Mouse (Mus musculus) kidney, embryonic 16.5 days (tissue): Measurements from ENCODE around the gene Prox1. TPM values are rescaled to one million over a fixed set of nuclear protein-coding genes. Genes with fewer than 3 reads are reported as not detected.
A peak's percentile ranks its signal among the peaks of the same experiment; 100 is the strongest.

Experiments used
- ATAC-seq: fragments of 200-750 bp; cut with Nextera tagmentation; 2 replicates; pipeline ENCODE4 v1.8.0; 2017; ENCODE audit warnings: moderate TSS enrichment; ENCODE audit not compliant: low FRiP score, low TSS enrichment
- H3K27ac ChIP-seq: fragments of 300-500 bp; sonication (generic); 2 replicates; pipeline ENCODE4 v1.5.1; 2014; ENCODE audit warnings: low read length
- H3K27me3 ChIP-seq: fragments of 300-500 bp; sonication (generic); 2 replicates; pipeline ENCODE4 v1.6.1; 2014; ENCODE audit warnings: low read length, control low read depth, mixed read lengths; ENCODE audit not compliant: insufficient read depth
- H3K36me3 ChIP-seq: fragments of 300-500 bp; sonication (generic); 2 replicates; pipeline ENCODE4 v1.6.1; 2014; ENCODE audit warnings: low read length, control low read depth, mixed read lengths; ENCODE audit not compliant: insufficient read depth
- H3K4me1 ChIP-seq: fragments of 300-500 bp; sonication (generic); 2 replicates; pipeline ENCODE4 v1.6.1; 2014; ENCODE audit warnings: low read length, control low read depth, mixed read lengths; ENCODE audit not compliant: insufficient read depth
- H3K4me2 ChIP-seq: fragments of 300-500 bp; sonication (generic); replicated peaks from 2 replicates; pipeline ENCODE4 v1.6.1; 2014; ENCODE audit warnings: low read depth, low read length
- H3K4me3 ChIP-seq: fragments of 300-500 bp; sonication (generic); 2 replicates; pipeline ENCODE4 v1.5.1; 2014; ENCODE audit warnings: mild to moderate bottlenecking, low read length
- H3K9ac ChIP-seq: fragments of 300-500 bp; sonication (generic); replicated peaks from 2 replicates; pipeline ENCODE4 v1.6.1; 2014; ENCODE audit warnings: low read length
- H3K9me3 ChIP-seq: fragments of 300-500 bp; sonication (generic); 2 replicates; pipeline ENCODE4 v1.6.1; 2016; ENCODE audit warnings: low read length, control low read depth
- WGBS: fragments of 180-500 bp; shearing (Covaris S2); extraction: QIAGEN DNeasy Blood & Tissue Kit; methylation state at CpG from one replicate; pipeline ENCODE4 v1.1.7; 2014; 5-methylcytosine and 5-hydroxymethylcytosine counted together
- polyA plus RNA-seq: library from polyadenylated mRNA; unstranded; fragments of >200 nt; fragmentation: Nextera tagmentation; extraction: Ambion mirVana; gene quantifications from 2 replicates; pipeline ENCODE4 v1.2.1, GENCODE M21; 2015

Prox1 gene
- polyA plus RNA-seq, 1 experiment from 2014 or later: 0.89 TPM

GRCm38 (mm10) chr1:190174671-190175661 is 4.5 kb upstream of the Prox1 start:
- H3K9ac ChIP-seq: peak overlapping the region; percentile 57; the same call in 1 of the 2 replicates
- H3K4me3 ChIP-seq: peak overlapping the region; percentile 47
- peak overlapping the region; percentile 72 for H3K4me2 ChIP-seq
- ATAC-seq: peak; percentile 36; the same call in 1 of the 2 replicates
- peaks cover 58% of the 10 kb centered on the region for H3K27me3 ChIP-seq
- 3% methylated on average over 60 of the region's 65 CpGs for WGBS
- no peaks in the 10 kb centered on the region for H3K36me3 ChIP-seq
- H3K4me1 ChIP-seq: peaks cover 30% of the 10 kb centered on the region
- H3K9me3 ChIP-seq: no peaks in the 10 kb centered on the region
- no peak overlapping the region for H3K27ac ChIP-seq

GRCm38 (mm10) chr1:190174231-190174630 is 3.7 kb upstream of the Prox1 start:
- H3K4me1 ChIP-seq: peaks cover 37% of the 10 kb centered on the region
- no peak overlapping the region for H3K27ac ChIP-seq
- ATAC-seq: no peak
- no peaks in the 10 kb centered on the region for H3K9me3 ChIP-seq
- H3K4me2 ChIP-seq: no peak overlapping the region
- H3K9ac ChIP-seq: no peak overlapping the region
- 4% methylated on average over 13 of the region's 13 CpGs for WGBS
- H3K27me3 ChIP-seq: peaks cover 66% of the 10 kb centered on the region
- no peaks in the 10 kb centered on the region for H3K36me3 ChIP-seq
- H3K4me3 ChIP-seq: no peak overlapping the region

GRCm38 (mm10) chr1:190173596-190173995 is 3.1 kb upstream of the Prox1 start:
- peak overlapping the region; percentile 20 for H3K4me3 ChIP-seq
- H3K9ac ChIP-seq: no peak overlapping the region
- H3K27me3 ChIP-seq: peaks cover 72% of the 10 kb centered on the region
- peaks cover 44% of the 10 kb centered on the region for H3K4me1 ChIP-seq
- H3K27ac ChIP-seq: no peak overlapping the region
- no peaks in the 10 kb centered on the region for H3K9me3 ChIP-seq
- ATAC-seq: no peak
- H3K36me3 ChIP-seq: no peaks in the 10 kb centered on the region
- 2% methylated on average over 15 of the region's 16 CpGs for WGBS
- H3K4me2 ChIP-seq: peak overlapping the region; percentile 34

GRCm38 (mm10) chr1:190172979-190173461 is 2.5 kb upstream of the Prox1 start:
- no peak for ATAC-seq
- Histone ChIP-seq H3K27ac (no peak overlapping the region), H3K9me3 (no peaks in the 10 kb centered on the region), H3K4me1 (peaks cover 44% of the 10 kb centered on the region), H3K36me3 (no peaks in the 10 kb centered on the region), H3K27me3 (peaks cover 78% of the 10 kb centered on the region), H3K9ac (no peak overlapping the region), H3K4me3 (peak overlapping the region; percentile 20; the same call in 1 of the 2 replicates), H3K4me2 (peak overlapping the region; percentile 34)
- WGBS: under 1% methylated on average over 24 of the region's 24 CpGs

- H3K9ac ChIP-seq: no peak overlapping the region
- peak overlapping the region; percentile 34; the same call in 1 of the 2 replicates for H3K4me2 ChIP-seq
- peaks cover 79% of the 10 kb centered on the region for H3K27me3 ChIP-seq
- ATAC-seq: no peak
- H3K27ac ChIP-seq: no peak overlapping the region
- no peaks in the 10 kb centered on the region for H3K36me3 ChIP-seq
- no peaks in the 10 kb centered on the region for H3K9me3 ChIP-seq
- peak overlapping the region; percentile 20; the same call in 1 of the 2 replicates for H3K4me3 ChIP-seq
- peaks cover 44% of the 10 kb centered on the region for H3K4me1 ChIP-seq
- WGBS: 3% methylated on average over 32 of the region's 32 CpGs
Observed at GRCm38 (mm10) chr1:190172311-190172978, 1.9 kb upstream of the Prox1 start.

- peaks cover 73% of the 10 kb centered on the region for H3K27me3 ChIP-seq
- no peak overlapping the region for H3K4me2 ChIP-seq
- under 1% methylated on average over 12 of the region's 12 CpGs for WGBS
- H3K9ac ChIP-seq: no peak overlapping the region
- ATAC-seq: no peak
- H3K9me3 ChIP-seq: no peaks in the 10 kb centered on the region
- peaks cover 44% of the 10 kb centered on the region for H3K4me1 ChIP-seq
- H3K4me3 ChIP-seq: no peak overlapping the region
- no peaks in the 10 kb centered on the region for H3K36me3 ChIP-seq
- H3K27ac ChIP-seq: no peak overlapping the region
Observed at GRCm38 (mm10) chr1:190171750-190172149, 1.2 kb upstream of the Prox1 start.

GRCm38 (mm10) chr1:190171341-190171740 is 827 bp upstream of the Prox1 start:
- Histone ChIP-seq H3K27ac (no peak overlapping the region), H3K9me3 (no peaks in the 10 kb centered on the region), H3K9ac (no peak overlapping the region), H3K27me3 (peaks cover 71% of the 10 kb centered on the region), H3K36me3 (no peaks in the 10 kb centered on the region), H3K4me3 (peak overlapping the region; percentile 52; the same call in 1 of the 2 replicates), H3K4me1 (peaks cover 44% of the 10 kb centered on the region), H3K4me2 (peak overlapping the region; percentile 97; the same call in 1 of the 2 replicates)
- 3% methylated on average over 10 of the region's 10 CpGs for WGBS
- ATAC-seq: no peak

- ATAC-seq: peak; percentile 14; the same call in 1 of the 2 replicates
- H3K9ac ChIP-seq: peak overlapping the region; percentile 66; the same call in 1 of the 2 replicates
- no peaks in the 10 kb centered on the region for H3K36me3 ChIP-seq
- peaks cover 68% of the 10 kb centered on the region for H3K27me3 ChIP-seq
- H3K27ac ChIP-seq: no peak overlapping the region
- H3K4me1 ChIP-seq: peaks cover 44% of the 10 kb centered on the region
- peak overlapping the region; percentile 97 for H3K4me2 ChIP-seq
- H3K4me3 ChIP-seq: peak overlapping the region; percentile 52
- WGBS: 1% methylated on average over 23 of the region's 24 CpGs
- no peaks in the 10 kb centered on the region for H3K9me3 ChIP-seq
Observed at GRCm38 (mm10) chr1:190170819-190171216, 304 bp upstream of the Prox1 start.

GRCm38 (mm10) chr1:190168761-190169671 is 1.5 kb downstream of the Prox1 start:
- Histone ChIP-seq H3K4me2 (peak overlapping the region; percentile 97), H3K4me3 (peak overlapping the region; percentile 52), H3K36me3 (no peaks in the 10 kb centered on the region), H3K27ac (no peak overlapping the region), H3K9ac (peak overlapping the region; percentile 55), H3K4me1 (peaks cover 28% of the 10 kb centered on the region), H3K9me3 (no peaks in the 10 kb centered on the region), H3K27me3 (peaks cover 60% of the 10 kb centered on the region)
- WGBS: under 1% methylated on average over 51 of the region's 51 CpGs
- peak; percentile 55 for ATAC-seq
